Mouse (Mus musculus): Measurements from ENCODE around the gene Gpkow. TPM values are rescaled to one million over a fixed set of nuclear protein-coding genes. Genes with fewer than 3 reads are reported as not detected.

The Gpkow gene
- polyA plus RNA-seq, 1 experiment from 2014 or later = 42.1 TPM

- no peak for ATAC-seq (ENCODE audit: low read depth)
- 82% methylated on average over 21 of the region's 21 CpGs for WGBS
- H3K36me3 ChIP-seq (ENCODE audit: control insufficient read depth, insufficient read depth, low read length) = peaks cover 11% of the 10 kb centered on the region; the same call in 1 of the 2 replicates
These were observed 31.0 kb upstream of the Gpkow start for GRCm38 (mm10) chrX:7665739-7666502.

GRCm38 (mm10) chrX:7670390-7670881 lies 26.5 kb upstream of the Gpkow start:
- H3K4me3 ChIP-seq (ENCODE audit: low read depth, low read length) = peak overlapping the region; percentile 49
- DNase-seq (ENCODE audit: low spot score) (peak; percentile 76), ATAC-seq (ENCODE audit: low read depth) (peak; percentile 75)
- peak overlapping the region; percentile 64 for H3K9ac ChIP-seq (ENCODE audit: low read depth, low read length)
- no peaks in the 10 kb centered on the region for H3K4me1 ChIP-seq (ENCODE audit: control insufficient read depth, insufficient read depth, low read length)
- H3K4me2 ChIP-seq (ENCODE audit: low read depth, low read length) = peak overlapping the region; percentile 55
- H3K9me3 ChIP-seq (ENCODE audit: control insufficient read depth, low read length) = no peaks in the 10 kb centered on the region
- H3K27ac ChIP-seq (replicated peaks; ENCODE audit: low read depth, low read length) = peak overlapping the region; percentile 67
- 25% methylated on average over 9 of the region's 19 CpGs for WGBS
- peaks cover 11% of the 10 kb centered on the region; the same call in 1 of the 2 replicates for H3K36me3 ChIP-seq (ENCODE audit: control insufficient read depth, insufficient read depth, low read length)
- no peaks in the 10 kb centered on the region for H3K27me3 ChIP-seq (replicated peaks; ENCODE audit: control insufficient read depth, insufficient read depth, low read length)

More at GRCm38 (mm10) chrX:7665739-7666502, 31.0 kb upstream of the Gpkow start:
- Histone ChIP-seq H3K4me2 (ENCODE audit: low read depth, low read length) (no peak overlapping the region), H3K9me3 (ENCODE audit: control insufficient read depth, low read length) (no peaks in the 10 kb centered on the region), H3K27ac (replicated peaks; ENCODE audit: low read depth, low read length) (no peak overlapping the region), H3K9ac (ENCODE audit: low read depth, low read length) (no peak overlapping the region), H3K27me3 (replicated peaks; ENCODE audit: control insufficient read depth, insufficient read depth, low read length) (no peaks in the 10 kb centered on the region), H3K4me1 (ENCODE audit: control insufficient read depth, insufficient read depth, low read length) (no peaks in the 10 kb centered on the region), H3K4me3 (ENCODE audit: low read depth, low read length) (no peak overlapping the region)
- no peak for DNase-seq (ENCODE audit: low spot score)

GRCm38 (mm10) chrX:7670921-7671623 lies 25.9 kb upstream of the Gpkow start, which contains the start of gene Plp2:
Plp2 (minus strand) TSS chrX:7671390.
- peak within 1 kb of the TSS; percentile 49 for H3K4me3 ChIP-seq (ENCODE audit: low read depth, low read length)
- no peaks in the 10 kb centered on the region for H3K4me1 ChIP-seq (ENCODE audit: control insufficient read depth, insufficient read depth, low read length)
- H3K36me3 ChIP-seq (ENCODE audit: control insufficient read depth, insufficient read depth, low read length) = peaks cover 10% of the 10 kb centered on the region; the same call in 1 of the 2 replicates
- H3K27me3 ChIP-seq (replicated peaks; ENCODE audit: control insufficient read depth, insufficient read depth, low read length) = no peaks in the 10 kb centered on the region
- H3K9ac ChIP-seq (ENCODE audit: low read depth, low read length) = peak within 1 kb of the TSS; percentile 64
- peak within 1 kb of the TSS; percentile 67 for H3K27ac ChIP-seq (replicated peaks; ENCODE audit: low read depth, low read length)
- H3K9me3 ChIP-seq (ENCODE audit: control insufficient read depth, low read length) = no peaks in the 10 kb centered on the region
- H3K4me2 ChIP-seq (ENCODE audit: low read depth, low read length) = peak within 1 kb of the TSS; percentile 55
- ATAC-seq (ENCODE audit: low read depth) (peak; percentile 45; the same call in 1 of the 2 replicates), DNase-seq (ENCODE audit: low spot score) (peak; percentile 46)
- 16% methylated on average over 23 of the region's 36 CpGs for WGBS

GRCm38 (mm10) chrX:7672739-7673138 lies 24.2 kb upstream of the Gpkow start:
- WGBS = 60% methylated on average over 6 of the region's 6 CpGs
- Histone ChIP-seq H3K27me3 (replicated peaks; ENCODE audit: control insufficient read depth, insufficient read depth, low read length) (no peaks in the 10 kb centered on the region), H3K4me2 (ENCODE audit: low read depth, low read length) (no peak overlapping the region), H3K4me3 (ENCODE audit: low read depth, low read length) (no peak overlapping the region), H3K36me3 (ENCODE audit: control insufficient read depth, insufficient read depth, low read length) (no peaks in the 10 kb centered on the region), H3K9me3 (ENCODE audit: control insufficient read depth, low read length) (no peaks in the 10 kb centered on the region), H3K9ac (ENCODE audit: low read depth, low read length) (no peak overlapping the region), H3K4me1 (ENCODE audit: control insufficient read depth, insufficient read depth, low read length) (no peaks in the 10 kb centered on the region), H3K27ac (replicated peaks; ENCODE audit: low read depth, low read length) (no peak overlapping the region)
- ATAC-seq (ENCODE audit: low read depth) = no peak
- no peak for DNase-seq (ENCODE audit: low spot score)

GRCm38 (mm10) chrX:7673578-7674281 lies 23.2 kb upstream of the Gpkow start:
- peak; percentile 32; the same call in 1 of the 2 replicates for ATAC-seq (ENCODE audit: low read depth)
- DNase-seq (ENCODE audit: low spot score) = peak; percentile 63
- Histone ChIP-seq H3K4me2 (ENCODE audit: low read depth, low read length) (peak overlapping the region; percentile 53), H3K4me1 (ENCODE audit: control insufficient read depth, insufficient read depth, low read length) (no peaks in the 10 kb centered on the region), H3K27ac (replicated peaks; ENCODE audit: low read depth, low read length) (peak overlapping the region; percentile 75), H3K9me3 (ENCODE audit: control insufficient read depth, low read length) (no peaks in the 10 kb centered on the region), H3K9ac (ENCODE audit: low read depth, low read length) (no peak overlapping the region), H3K36me3 (ENCODE audit: control insufficient read depth, insufficient read depth, low read length) (no peaks in the 10 kb centered on the region), H3K4me3 (ENCODE audit: low read depth, low read length) (peak overlapping the region; percentile 26), H3K27me3 (replicated peaks; ENCODE audit: control insufficient read depth, insufficient read depth, low read length) (no peaks in the 10 kb centered on the region)
- 34% methylated on average over 10 of the region's 12 CpGs for WGBS

- H3K4me3 ChIP-seq (ENCODE audit: low read depth, low read length) = peak overlapping the region; percentile 26
- H3K9ac ChIP-seq (ENCODE audit: low read depth, low read length) = peak overlapping the region; percentile 47
- ATAC-seq (ENCODE audit: low read depth) = peak; percentile 65
These were observed 22.5 kb upstream of the Gpkow start for GRCm38 (mm10) chrX:7674284-7675000.

GRCm38 (mm10) chrX:7675001-7675380 lies 21.9 kb upstream of the Gpkow start:
- Histone ChIP-seq H3K36me3 (ENCODE audit: control insufficient read depth, insufficient read depth, low read length) (no peaks in the 10 kb centered on the region), H3K9ac (ENCODE audit: low read depth, low read length) (peak overlapping the region; percentile 47), H3K27ac (replicated peaks; ENCODE audit: low read depth, low read length) (peak overlapping the region; percentile 75), H3K4me3 (ENCODE audit: low read depth, low read length) (peak overlapping the region; percentile 26), H3K9me3 (ENCODE audit: control insufficient read depth, low read length) (no peaks in the 10 kb centered on the region), H3K4me2 (ENCODE audit: low read depth, low read length) (peak overlapping the region; percentile 53), H3K27me3 (replicated peaks; ENCODE audit: control insufficient read depth, insufficient read depth, low read length) (no peaks in the 10 kb centered on the region), H3K4me1 (ENCODE audit: control insufficient read depth, insufficient read depth, low read length) (no peaks in the 10 kb centered on the region)
- ATAC-seq (ENCODE audit: low read depth) = no peak; the same call in 1 of the 2 replicates
- DNase-seq (ENCODE audit: low spot score) = no peak
- 21% methylated on average over 10 of the region's 10 CpGs for WGBS

More at GRCm38 (mm10) chrX:7674284-7675000, 22.5 kb upstream of the Gpkow start:
- Histone ChIP-seq H3K4me1 (ENCODE audit: control insufficient read depth, insufficient read depth, low read length) (no peaks in the 10 kb centered on the region), H3K36me3 (ENCODE audit: control insufficient read depth, insufficient read depth, low read length) (no peaks in the 10 kb centered on the region), H3K27me3 (replicated peaks; ENCODE audit: control insufficient read depth, insufficient read depth, low read length) (no peaks in the 10 kb centered on the region), H3K9me3 (ENCODE audit: control insufficient read depth, low read length) (no peaks in the 10 kb centered on the region), H3K4me2 (ENCODE audit: low read depth, low read length) (peak overlapping the region; percentile 53), H3K27ac (replicated peaks; ENCODE audit: low read depth, low read length) (peak overlapping the region; percentile 75)
- 39% methylated on average over 26 of the region's 28 CpGs for WGBS
- DNase-seq (ENCODE audit: low spot score) = peak; percentile 52
